ENCODE assay signal across 8 mouse cellular contexts in genomic region chr17:79451141-79451860, GRCm38 (mm10).
A peak's percentile ranks its signal among the peaks of the same experiment; 100 is the strongest.
DNase-seq lines count a peak whose midpoint lies in the region; ATAC-seq and TF ChIP-seq lines count a peak whose summit lies in the region.
"Had no signal": no experiment of that assay in that cellular context is flagged by ENCODE, and none has a peak within 500 bp of the region (broad histone marks: within the 10 kb centered on the region; RNA-seq: fewer than 3 reads in every experiment).

No protein-coding gene starts in this region.

- no peak overlapping the region for H3K9ac ChIP-seq in heart, embryonic 12.5 days
- H3K9ac ChIP-seq: limb, embryonic 13.5 days had no signal

- peaks cover 13% of the 10 kb centered on the region for H3K4me1 ChIP-seq in heart, embryonic 12.5 days (replicated peaks)
- no peaks in the 10 kb centered on the region for H3K4me1 ChIP-seq in cerebellum, adult 2 months (ENCODE audit: control insufficient read depth, insufficient read depth, low read length)

- peak overlapping the region; percentile 34 for H3K4me2 ChIP-seq in heart, embryonic 12.5 days
- H3K4me2 ChIP-seq: limb, embryonic 13.5 days had no signal

- TF ChIP-seq POLR2A in cerebellum, adult 2 months (IDR thresholded peaks at IDR 0.05; ENCODE audit: borderline replicate concordance, insufficient read depth, low read length): no peak

- ATAC-seq in heart, embryonic 12.5 days (ENCODE audit: insufficient number of reproducible peaks, low FRiP score): no peak

- H3K27me3 ChIP-seq in heart, embryonic 12.5 days (replicated peaks): no peaks in the 10 kb centered on the region
- no peaks in the 10 kb centered on the region for H3K27me3 ChIP-seq in cerebellum, adult 2 months (ENCODE audit: control insufficient read depth, insufficient read depth, low read length)
- H3K27me3 ChIP-seq: limb, embryonic 13.5 days had no signal

- no peaks in the 10 kb centered on the region for H3K36me3 ChIP-seq in heart, embryonic 12.5 days
- H3K36me3 ChIP-seq: limb, embryonic 13.5 days had no signal

- TF ChIP-seq CTCF in cerebellum, adult 2 months (IDR thresholded peaks at IDR 0.05; ENCODE audit: borderline replicate concordance, insufficient read depth, low read depth, low read length): no peak

- peak; percentile 32 for DNase-seq in 3134 (ENCODE audit: extremely low read depth, insufficient read length, low spot score)
- DNase-seq in Muller cell, postnatal 12 days (ENCODE audit: inconsistent ontology term): peak; percentile 87
- peak; percentile 34 to 64 for DNase-seq in kidney, postnatal 36 days
- DNase-seq in right cerebral cortex, adult 2 months (ENCODE audit: low spot score in 2 of 2): no peak
- DNase-seq in cerebellum, adult 2 months: no peak
- DNase-seq in c-Kit-positive CD71-positive TER-119-positive erythroid progenitor cells, embryonic 14.5 days (ENCODE audit: low spot score): no peak

- H3K4me3 ChIP-seq in heart, embryonic 12.5 days: no peak overlapping the region
- no peak overlapping the region for H3K4me3 ChIP-seq in cerebellum, adult 2 months (replicated peaks; ENCODE audit: insufficient read depth, low read depth, low read length)
- H3K4me3 ChIP-seq: limb, embryonic 13.5 days had no signal

- H3K9me3 ChIP-seq in heart, embryonic 12.5 days (replicated peaks): no peaks in the 10 kb centered on the region
- H3K9me3 ChIP-seq: limb, embryonic 13.5 days had no signal

- 23% methylated on average over 12 of the region's 12 CpGs for WGBS in heart, embryonic 12.5 days
- 45% methylated on average over 12 of the region's 12 CpGs for WGBS in cerebellum, adult 2 months

- H3K27ac ChIP-seq in heart, embryonic 12.5 days (ENCODE audit: poor library complexity, severe bottlenecking): peak overlapping the region; percentile 33; the same call in 1 of the 2 replicates
- H3K27ac ChIP-seq in cerebellum, adult 2 months (ENCODE audit: insufficient read depth, low read length): no peak overlapping the region
- H3K27ac ChIP-seq: limb, embryonic 13.5 days had no signal

Comparison
In these comparisons a context has a peak if more than half of its experiments do, and no peak if none do; other contexts are left out.
1. DNase-seq: peak in 3134 (single experiment), Muller cell, postnatal 12 days (single experiment) and kidney, postnatal 36 days (2 of 2); none in right cerebral cortex, adult 2 months (0 of 2), cerebellum, adult 2 months (0 of 2) and c-Kit-positive CD71-positive TER-119-positive erythroid progenitor cells, embryonic 14.5 days (single experiment).